Mouse (Mus musculus): ENCODE measurements around the gene Zfp346. TPM values are rescaled to one million over a fixed set of nuclear protein-coding genes. Genes with fewer than 3 reads are reported as not detected.

Zfp346 gene
- polyA plus RNA-seq, 1 experiment from 2014 or later, result 25.0 TPM

DNA sequence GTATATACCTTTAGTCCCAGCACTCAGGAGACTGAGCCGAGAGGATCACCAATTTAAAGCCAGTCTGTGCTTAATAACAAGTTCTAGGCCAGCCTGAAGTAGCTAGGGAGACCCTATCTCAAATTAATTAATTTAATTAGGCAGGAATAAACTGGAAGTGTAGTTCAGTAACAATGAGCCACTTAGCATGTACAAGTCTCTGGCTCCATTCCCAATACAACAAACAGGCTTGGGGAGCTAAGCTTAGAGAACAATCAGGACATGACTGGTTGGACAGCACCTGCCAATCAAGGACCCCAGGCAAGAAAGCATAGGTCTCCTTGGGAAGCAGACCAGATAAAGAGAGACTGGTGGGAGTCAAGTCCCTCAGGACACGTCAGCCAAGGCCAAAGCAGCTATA, 35.2 kb downstream of the Zfp346 start:
- no peak overlapping the region for H3K4me2 ChIP-seq

DNA sequence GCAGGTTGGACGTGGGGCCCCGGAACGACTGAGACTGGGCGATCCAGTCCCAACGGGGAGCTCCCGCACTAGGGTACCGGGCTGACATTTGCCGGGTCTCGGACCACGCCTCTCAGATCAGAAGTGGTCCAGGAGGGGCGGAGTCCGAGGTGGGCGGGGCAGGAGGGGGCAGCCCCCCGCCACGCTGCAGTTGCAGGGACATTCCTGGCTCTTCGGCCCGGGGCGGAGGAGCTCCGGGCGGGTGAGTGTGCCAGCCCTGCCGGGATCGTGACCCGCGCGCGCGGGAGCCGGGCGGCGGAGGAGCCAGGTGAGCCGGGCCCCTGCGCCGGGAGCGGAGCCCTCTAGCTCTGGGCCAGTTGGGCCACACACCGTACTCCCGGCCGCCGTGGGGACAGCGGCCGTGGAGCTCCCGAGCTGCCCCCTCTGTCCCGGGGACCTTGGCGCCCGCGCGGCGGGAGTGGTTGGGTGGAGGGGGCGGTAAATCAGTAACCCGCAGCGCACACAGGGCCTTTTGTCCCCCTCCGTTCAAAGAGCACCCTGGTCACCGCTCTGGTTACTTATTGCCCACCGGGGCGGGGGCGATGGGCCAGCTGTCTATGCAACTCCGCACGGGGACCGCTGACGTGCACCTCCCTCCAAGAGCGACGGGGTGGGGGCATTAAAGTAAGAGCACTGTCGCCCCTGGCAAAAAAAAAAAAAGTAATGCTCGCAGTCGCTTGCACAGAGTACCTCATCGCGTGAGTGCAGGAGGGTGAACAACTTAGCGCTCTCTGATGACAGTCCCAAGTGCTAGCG, 47.7 kb downstream of the Zfp346 start, which contains the start of gene Fgfr4:
TSS of gene Fgfr4 (plus strand) at position 20 of the 795 bp plus-strand sequence.
- 2% methylated on average over 68 of the region's 68 CpGs for WGBS
- H3K4me2 ChIP-seq, result peak within 1 kb of the TSS; percentile 84
- peak; percentile 82 for DNase-seq
- H3K4me3 ChIP-seq (ENCODE audit: low read depth, low read length), result peak within 1 kb of the TSS; percentile 61
- peak within 1 kb of the TSS; percentile 64 for H3K9ac ChIP-seq
- H3K4me1 ChIP-seq (ENCODE audit: insufficient read depth), result no peaks in the 10 kb centered on the region; the same call in 1 of the 2 replicates
- H3K27me3 ChIP-seq (ENCODE audit: insufficient read depth, low read length), result peaks cover 18% of the 10 kb centered on the region
- TF ChIP-seq CTCF (IDR thresholded peaks at IDR 0.05; ENCODE audit: low read depth), result no peak
- ATAC-seq (ENCODE audit: insufficient read depth), result peak; percentile 73
- no peaks in the 10 kb centered on the region for H3K9me3 ChIP-seq (ENCODE audit: low read depth, low read length)
- peak within 1 kb of the TSS; percentile 80 for H3K27ac ChIP-seq (ENCODE audit: low read depth)
- H3K36me3 ChIP-seq (ENCODE audit: insufficient read depth), result peaks cover 10% of the 10 kb centered on the region; the same call in 1 of the 2 replicates

More for the DNA sequence above, 35.2 kb downstream of the Zfp346 start:
- DNase-seq (no peak), ATAC-seq (ENCODE audit: insufficient read depth) (no peak)
- H3K9me3 ChIP-seq (ENCODE audit: low read depth, low read length), result no peaks in the 10 kb centered on the region
- no peak overlapping the region for H3K4me3 ChIP-seq (ENCODE audit: low read depth, low read length)
- no peak for TF ChIP-seq CTCF (IDR thresholded peaks at IDR 0.05; ENCODE audit: low read depth)
- no peak overlapping the region for H3K27ac ChIP-seq (ENCODE audit: low read depth)
- no peaks in the 10 kb centered on the region for H3K27me3 ChIP-seq (ENCODE audit: insufficient read depth, low read length)
- 72% methylated on average over 2 of the region's 2 CpGs for WGBS
- H3K9ac ChIP-seq, result no peak overlapping the region
- no peaks in the 10 kb centered on the region for H3K36me3 ChIP-seq (ENCODE audit: insufficient read depth)
- H3K4me1 ChIP-seq (ENCODE audit: insufficient read depth), result no peaks in the 10 kb centered on the region

DNA sequence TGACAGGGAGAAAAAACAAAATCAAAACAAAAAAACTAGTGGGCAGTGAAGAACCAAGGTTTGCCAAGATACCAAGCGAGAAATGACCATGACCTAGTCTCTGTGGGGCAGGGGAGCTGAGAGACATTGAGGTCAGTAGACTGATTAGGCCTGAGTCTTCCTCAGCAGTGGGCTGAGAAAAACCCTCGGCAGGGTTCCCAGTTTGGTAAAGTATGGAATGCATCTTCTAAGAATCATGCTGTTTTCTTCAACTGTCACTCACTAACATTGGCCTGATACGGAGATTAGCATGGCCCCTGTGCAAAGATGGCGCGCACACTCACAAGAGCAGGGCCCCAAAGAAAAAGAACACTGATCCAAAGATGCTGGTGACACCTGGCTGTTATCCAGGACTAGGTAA, 48.8 kb downstream of the Zfp346 start:
- no peak overlapping the region for H3K27ac ChIP-seq (ENCODE audit: low read depth)
- peak overlapping the region; percentile 61; the same call in 1 of the 2 replicates for H3K4me3 ChIP-seq (ENCODE audit: low read depth, low read length)
- peaks cover 16% of the 10 kb centered on the region for H3K36me3 ChIP-seq (ENCODE audit: insufficient read depth)
- DNase-seq (peak; percentile 60), ATAC-seq (ENCODE audit: insufficient read depth) (no peak)
- H3K9me3 ChIP-seq (ENCODE audit: low read depth, low read length), result no peaks in the 10 kb centered on the region
- no peaks in the 10 kb centered on the region; the same call in 1 of the 2 replicates for H3K4me1 ChIP-seq (ENCODE audit: insufficient read depth)
- H3K4me2 ChIP-seq, result peak overlapping the region; percentile 84
- H3K27me3 ChIP-seq (ENCODE audit: insufficient read depth, low read length), result peaks cover 18% of the 10 kb centered on the region
- WGBS, result 65% methylated on average over 5 of the region's 5 CpGs
- no peak for TF ChIP-seq CTCF (IDR thresholded peaks at IDR 0.05; ENCODE audit: low read depth)
- H3K9ac ChIP-seq, result no peak overlapping the region

DNA sequence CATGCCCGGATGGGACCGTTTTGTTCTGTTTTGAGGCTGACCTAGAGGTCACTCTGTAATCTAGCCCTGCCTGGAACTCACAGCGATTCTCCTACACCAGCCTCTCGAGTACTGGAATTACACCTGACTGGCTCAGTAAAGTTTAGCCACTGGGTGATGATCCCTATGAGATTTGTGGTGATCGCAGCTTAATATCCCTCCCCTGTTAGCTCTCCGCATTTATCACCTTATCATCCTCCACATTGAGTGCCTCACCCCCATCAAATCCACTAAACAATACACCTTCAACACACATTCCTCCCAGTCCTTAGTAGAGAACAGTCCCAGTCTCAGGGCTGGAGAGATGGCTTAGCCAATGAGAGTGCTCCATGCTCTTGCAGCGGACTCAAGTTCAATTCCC, 57.3 kb downstream of the Zfp346 start:
- H3K27ac ChIP-seq (ENCODE audit: low read depth), result no peak overlapping the region
- 58% methylated on average over 7 of the region's 7 CpGs for WGBS
- no peaks in the 10 kb centered on the region for H3K9me3 ChIP-seq (ENCODE audit: low read depth, low read length)
- no peaks in the 10 kb centered on the region for H3K4me1 ChIP-seq (ENCODE audit: insufficient read depth)
- DNase-seq (no peak), ATAC-seq (ENCODE audit: insufficient read depth) (no peak)
- H3K36me3 ChIP-seq (ENCODE audit: insufficient read depth), result peaks cover 23% of the 10 kb centered on the region
- H3K4me3 ChIP-seq (ENCODE audit: low read depth, low read length), result no peak overlapping the region
- no peaks in the 10 kb centered on the region for H3K27me3 ChIP-seq (ENCODE audit: insufficient read depth, low read length)
- no peak for TF ChIP-seq CTCF (IDR thresholded peaks at IDR 0.05; ENCODE audit: low read depth)
- H3K4me2 ChIP-seq, result no peak overlapping the region
- no peak overlapping the region for H3K9ac ChIP-seq

DNA sequence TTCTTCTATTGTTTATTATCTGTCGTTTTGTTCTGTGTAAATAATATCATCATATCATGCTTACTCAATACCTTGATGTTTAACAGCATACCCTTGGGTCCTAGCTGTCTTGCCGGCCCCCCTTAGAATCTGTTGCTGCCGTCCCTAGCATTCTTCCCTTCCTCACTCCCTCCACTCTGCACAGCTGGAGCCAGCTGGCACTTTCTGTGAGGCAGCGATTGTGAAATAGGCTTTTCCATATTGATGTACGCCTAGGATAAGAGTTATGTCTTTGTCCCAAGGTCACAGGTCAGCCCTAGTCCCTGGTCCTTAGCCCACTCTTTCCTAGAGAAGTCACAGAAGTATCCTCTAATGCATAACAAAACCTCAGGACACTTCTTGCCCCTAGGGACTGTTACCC, 58.4 kb downstream of the Zfp346 start:
- DNase-seq, result peak; percentile 88
- no peaks in the 10 kb centered on the region for H3K27me3 ChIP-seq (ENCODE audit: insufficient read depth, low read length)
- H3K36me3 ChIP-seq (ENCODE audit: insufficient read depth), result peaks cover 20% of the 10 kb centered on the region
- H3K9me3 ChIP-seq (ENCODE audit: low read depth, low read length), result no peaks in the 10 kb centered on the region
- H3K4me2 ChIP-seq, result no peak overlapping the region
- no peak overlapping the region for H3K4me3 ChIP-seq (ENCODE audit: low read depth, low read length)
- WGBS, result 37% methylated on average over 5 of the region's 5 CpGs
- H3K4me1 ChIP-seq (ENCODE audit: insufficient read depth), result no peaks in the 10 kb centered on the region
- no peak for TF ChIP-seq CTCF (IDR thresholded peaks at IDR 0.05; ENCODE audit: low read depth)
- no peak overlapping the region for H3K9ac ChIP-seq
- peak; percentile 66; the same call in 1 of the 2 replicates for ATAC-seq (ENCODE audit: insufficient read depth)
- no peak overlapping the region for H3K27ac ChIP-seq (ENCODE audit: low read depth)

DNA sequence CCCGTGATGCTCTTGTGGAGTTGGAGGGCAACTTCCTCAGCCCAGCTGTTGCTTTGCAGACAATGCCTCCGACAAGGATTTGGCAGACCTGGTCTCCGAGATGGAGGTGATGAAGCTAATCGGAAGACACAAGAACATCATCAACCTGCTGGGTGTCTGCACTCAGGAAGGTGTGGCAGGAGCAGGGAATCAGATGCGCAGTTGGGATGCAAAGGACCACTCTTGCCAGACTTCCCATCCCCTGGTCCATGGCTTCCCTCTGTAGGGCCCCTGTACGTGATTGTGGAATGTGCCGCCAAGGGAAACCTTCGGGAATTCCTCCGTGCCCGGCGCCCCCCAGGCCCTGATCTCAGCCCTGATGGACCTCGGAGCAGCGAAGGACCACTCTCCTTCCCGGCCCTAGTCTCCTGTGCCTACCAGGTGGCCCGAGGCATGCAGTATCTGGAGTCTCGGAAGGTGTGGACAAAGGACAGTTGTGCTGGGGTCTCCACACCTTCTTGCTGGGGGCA, 60.8 kb downstream of the Zfp346 start:
- Histone ChIP-seq H3K27me3 (ENCODE audit: insufficient read depth, low read length) (no peaks in the 10 kb centered on the region), H3K9me3 (ENCODE audit: low read depth, low read length) (no peaks in the 10 kb centered on the region), H3K27ac (ENCODE audit: low read depth) (no peak overlapping the region), H3K4me1 (ENCODE audit: insufficient read depth) (no peaks in the 10 kb centered on the region), H3K9ac (no peak overlapping the region), H3K4me3 (ENCODE audit: low read depth, low read length) (no peak overlapping the region), H3K4me2 (no peak overlapping the region), H3K36me3 (ENCODE audit: insufficient read depth) (peaks cover 12% of the 10 kb centered on the region; the same call in 1 of the 2 replicates)
- ATAC-seq (ENCODE audit: insufficient read depth) (no peak), DNase-seq (no peak)
- 89% methylated on average over 16 of the region's 16 CpGs for WGBS
- no peak for TF ChIP-seq CTCF (IDR thresholded peaks at IDR 0.05; ENCODE audit: low read depth)

All from lung, embryonic 14.5 days (tissue).